Mouse (Mus musculus) midbrain, embryonic 11.5 days (tissue): ENCODE data around the gene Saal1. TPM values are rescaled to one million over a fixed set of nuclear protein-coding genes. Genes with fewer than 3 reads are reported as not detected.
"Not testable (repeated sequence)": the region's sequence is repeated elsewhere in the genome, so short reads cannot be mapped to it uniquely, and the experiment has no call there.

Experiments used
- ATAC-seq: fragments of 200-750 bp; cut with Nextera tagmentation; 2 replicates; pipeline ENCODE4 v1.8.0; 2017; ENCODE audit warnings: moderate TSS enrichment, moderate library complexity; ENCODE audit not compliant: low FRiP score
- DNase-seq: peaks from one replicate; pipeline ENCODE4 v3.0.0; 2015; ENCODE audit warnings: low spot score; ENCODE audit errors: missing footprints
- H3K27ac ChIP-seq: fragments of 300-500 bp; sonication (generic); 2 replicates; pipeline ENCODE4 v1.5.1; 2014; ENCODE audit warnings: low read depth, low read length
- H3K27me3 ChIP-seq: fragments of 300-500 bp; sonication (generic); 2 replicates; pipeline ENCODE4 v1.6.1; 2014; ENCODE audit warnings: mild to moderate bottlenecking, low read length, moderate library complexity, mixed read lengths; ENCODE audit not compliant: control insufficient read depth, insufficient read depth
- H3K36me3 ChIP-seq: fragments of 300-500 bp; sonication (generic); 2 replicates; pipeline ENCODE4 v1.6.1; 2014; ENCODE audit warnings: mild to moderate bottlenecking, low read length, moderate library complexity, mixed read lengths; ENCODE audit not compliant: control insufficient read depth, insufficient read depth
- H3K4me1 ChIP-seq: fragments of 300-500 bp; sonication (generic); 2 replicates; pipeline ENCODE4 v1.6.1; 2014; ENCODE audit warnings: low read length; ENCODE audit not compliant: control insufficient read depth, insufficient read depth
- H3K4me2 ChIP-seq: fragments of 300-500 bp; sonication (generic); 2 replicates; pipeline ENCODE4 v1.6.1; 2014; ENCODE audit warnings: mild to moderate bottlenecking, moderate library complexity
- H3K4me3 ChIP-seq: fragments of 300-500 bp; sonication (generic); 2 replicates; pipeline ENCODE4 v1.5.1; 2014; ENCODE audit warnings: low read depth, low read length
- H3K9ac ChIP-seq: fragments of 300-500 bp; sonication (generic); 2 replicates; pipeline ENCODE4 v1.6.1; 2014; ENCODE audit warnings: low read length
- H3K9me3 ChIP-seq: fragments of 300-500 bp; sonication (generic); 2 replicates; pipeline ENCODE4 v1.6.1; 2016; ENCODE audit warnings: low read length; ENCODE audit not compliant: control insufficient read depth
- WGBS: fragments of 180-500 bp; shearing (Covaris S2); extraction: QIAGEN DNeasy Blood & Tissue Kit; methylation state at CpG from one replicate; pipeline ENCODE4 v1.1.7; 2014; 5-methylcytosine and 5-hydroxymethylcytosine counted together
- polyA plus RNA-seq: library from polyadenylated mRNA; unstranded; fragments of >200 nt; fragmentation: Nextera tagmentation; extraction: Ambion mirVana; gene quantifications from 2 replicates; pipeline ENCODE4 v1.2.1, GENCODE M21; 2014

Gene Saal1
- polyA plus RNA-seq, 1 experiment from 2014 or later: 42.4 TPM

DNA sequence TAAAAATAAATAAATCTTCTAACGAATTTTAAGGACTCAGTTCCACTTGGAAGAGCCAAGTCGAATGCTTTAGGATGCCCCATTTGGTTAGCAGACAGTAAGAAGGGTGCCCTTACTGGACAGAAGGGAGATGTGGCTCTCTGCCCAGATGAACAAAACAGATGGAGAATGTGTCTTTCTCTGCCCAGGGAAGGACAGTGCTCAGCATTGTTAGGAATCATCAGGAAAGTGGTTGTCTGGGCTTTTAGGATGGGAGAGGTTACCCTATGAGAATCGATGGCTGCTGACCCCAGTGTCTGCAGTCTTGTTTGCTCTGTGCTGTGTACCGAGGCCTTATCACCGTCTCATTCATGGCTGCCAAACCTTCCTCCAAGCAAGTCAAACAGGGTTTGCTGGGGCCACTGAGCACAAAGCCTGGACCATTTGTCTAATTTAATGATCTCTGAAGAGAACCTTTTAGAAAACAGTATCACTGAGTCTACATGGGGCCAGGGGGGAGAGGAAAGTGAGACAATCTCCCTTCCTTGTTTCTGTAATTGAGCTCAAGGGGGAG, 33.6 kb downstream of the Saal1 start:
- DNase-seq (peak; percentile 4), ATAC-seq (no peak)
- WGBS: 71% methylated on average over 5 of the region's 5 CpGs
- H3K9me3 ChIP-seq: no peaks in the 10 kb centered on the region
- H3K36me3 ChIP-seq: no peaks in the 10 kb centered on the region
- H3K4me3 ChIP-seq: no peak overlapping the region
- H3K4me1 ChIP-seq: no peaks in the 10 kb centered on the region
- no peak overlapping the region for H3K27ac ChIP-seq
- H3K4me2 ChIP-seq: no peak overlapping the region
- H3K9ac ChIP-seq: no peak overlapping the region
- H3K27me3 ChIP-seq: no peaks in the 10 kb centered on the region

- no peak overlapping the region for H3K4me2 ChIP-seq
- no peaks in the 10 kb centered on the region for H3K36me3 ChIP-seq
- H3K4me3 ChIP-seq: no peak overlapping the region
- no peaks in the 10 kb centered on the region for H3K9me3 ChIP-seq
- DNase-seq: no peak
- WGBS: 85% methylated on average over 8 of the region's 8 CpGs
- no peaks in the 10 kb centered on the region for H3K4me1 ChIP-seq
- no peak for ATAC-seq
- H3K9ac ChIP-seq: no peak overlapping the region
- H3K27me3 ChIP-seq: no peaks in the 10 kb centered on the region
- no peak overlapping the region for H3K27ac ChIP-seq
Observed at GRCm38 (mm10) chr7:46675886-46676285, 34.6 kb downstream of the Saal1 start.

DNA sequence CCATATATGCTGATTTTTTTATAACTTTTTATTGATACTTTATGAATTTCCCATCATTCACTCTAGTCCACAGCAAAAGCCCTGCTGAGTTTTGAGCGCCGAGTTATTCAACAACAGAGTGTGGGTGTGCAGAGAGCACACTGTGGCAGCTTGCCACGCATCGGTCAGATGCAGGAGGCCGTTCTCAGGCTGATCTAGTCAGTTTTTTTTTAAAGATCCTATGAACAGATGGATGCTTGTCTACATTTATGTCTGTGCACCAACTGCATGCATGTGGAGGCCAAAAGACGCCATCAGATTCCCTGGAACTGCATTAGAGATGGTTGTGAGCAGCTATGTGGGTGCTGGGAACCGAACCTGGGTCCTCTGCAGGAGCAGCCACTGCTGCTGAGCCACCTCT, 35.4 kb downstream of the Saal1 start:
- Histone ChIP-seq H3K4me3 (no peak overlapping the region), H3K27ac (no peak overlapping the region), H3K4me1 (no peaks in the 10 kb centered on the region), H3K27me3 (no peaks in the 10 kb centered on the region), H3K36me3 (no peaks in the 10 kb centered on the region), H3K9me3 (no peaks in the 10 kb centered on the region), H3K4me2 (no peak overlapping the region), H3K9ac (no peak overlapping the region)
- ATAC-seq (no peak), DNase-seq (no peak)
- WGBS: 94% methylated on average over 7 of the region's 7 CpGs

GRCm38 (mm10) chr7:46672160-46672672, 38.3 kb downstream of the Saal1 start, which contains the start of gene Tph1:
Gene Tph1 (minus strand): TSS chr7:46672537.
- no peak within 1 kb of the TSS for H3K27ac ChIP-seq
- no peaks in the 10 kb centered on the region; the same call in 1 of the 2 replicates for H3K27me3 ChIP-seq
- no peaks in the 10 kb centered on the region for H3K9me3 ChIP-seq
- ATAC-seq: no peak
- 73% methylated on average over 10 of the region's 10 CpGs for WGBS
- no peak within 1 kb of the TSS for H3K4me3 ChIP-seq
- peaks cover 3% of the 10 kb centered on the region for H3K4me1 ChIP-seq
- H3K4me2 ChIP-seq: no peak within 1 kb of the TSS
- DNase-seq: peak; percentile 65
- H3K9ac ChIP-seq: no peak within 1 kb of the TSS
- H3K36me3 ChIP-seq: no peaks in the 10 kb centered on the region

- peak; percentile 62; the same call in 1 of the 2 replicates for ATAC-seq
- peaks cover 8% of the 10 kb centered on the region; the same call in 1 of the 2 replicates for H3K27me3 ChIP-seq
Observed at GRCm38 (mm10) chr7:46667256-46667655, 43.2 kb downstream of the Saal1 start.

GRCm38 (mm10) chr7:46665236-46665635, 45.2 kb downstream of the Saal1 start:
- WGBS: 35% methylated on average over 9 of the region's 9 CpGs
- peaks cover 8% of the 10 kb centered on the region; the same call in 1 of the 2 replicates for H3K27me3 ChIP-seq

More at GRCm38 (mm10) chr7:46667256-46667655, 43.2 kb downstream of the Saal1 start:
- 0% methylated on average over 21 of the region's 21 CpGs for WGBS
- no peak overlapping the region for H3K27ac ChIP-seq
- peak overlapping the region; percentile 43 for H3K4me2 ChIP-seq
- H3K9me3 ChIP-seq: no peaks in the 10 kb centered on the region
- no peak overlapping the region for H3K4me3 ChIP-seq
- H3K9ac ChIP-seq: peak overlapping the region; percentile 27
- DNase-seq: peak; percentile 89
- peaks cover 5% of the 10 kb centered on the region for H3K4me1 ChIP-seq
- H3K36me3 ChIP-seq: no peaks in the 10 kb centered on the region

GRCm38 (mm10) chr7:46661591-46662090, 48.8 kb downstream of the Saal1 start:
- Histone ChIP-seq H3K4me1 (peaks cover 5% of the 10 kb centered on the region), H3K27me3 (peaks cover 8% of the 10 kb centered on the region; the same call in 1 of the 2 replicates), H3K36me3 (no peaks in the 10 kb centered on the region), H3K4me2 (peak overlapping the region; percentile 36; the same call in 1 of the 2 replicates), H3K27ac (no peak overlapping the region), H3K9ac (0 out of 2 replicates have a peak overlapping the region, but pooled peaks have one; percentile 27), H3K4me3 (peak overlapping the region; percentile 15; the same call in 1 of the 2 replicates), H3K9me3 (no peaks in the 10 kb centered on the region)
- ATAC-seq (0 out of 2 replicates have a peak, but pooled peaks have one; percentile 27), DNase-seq (peak; percentile 87)
- 12% methylated on average over 18 of the region's 18 CpGs for WGBS

More at GRCm38 (mm10) chr7:46665236-46665635, 45.2 kb downstream of the Saal1 start:
- ATAC-seq: no peak
- H3K4me2 ChIP-seq: no peak overlapping the region
- H3K4me3 ChIP-seq: no peak overlapping the region
- H3K9ac ChIP-seq: no peak overlapping the region
- no peaks in the 10 kb centered on the region for H3K36me3 ChIP-seq
- no peaks in the 10 kb centered on the region for H3K9me3 ChIP-seq
- peaks cover 9% of the 10 kb centered on the region for H3K4me1 ChIP-seq
- H3K27ac ChIP-seq: no peak overlapping the region
- DNase-seq: peak; percentile 92

- Histone ChIP-seq H3K27me3 (no peaks in the 10 kb centered on the region), H3K4me3 (no peak overlapping the region), H3K27ac (no peak overlapping the region), H3K9me3 (no peaks in the 10 kb centered on the region), H3K36me3 (no peaks in the 10 kb centered on the region), H3K9ac (no peak overlapping the region), H3K4me2 (no peak overlapping the region), H3K4me1 (no peaks in the 10 kb centered on the region)
- no peak for ATAC-seq
- WGBS: 82% methylated on average over 2 of the region's 2 CpGs
- no peak for DNase-seq
Observed at GRCm38 (mm10) chr7:46652279-46652678, 58.2 kb downstream of the Saal1 start.

DNA sequence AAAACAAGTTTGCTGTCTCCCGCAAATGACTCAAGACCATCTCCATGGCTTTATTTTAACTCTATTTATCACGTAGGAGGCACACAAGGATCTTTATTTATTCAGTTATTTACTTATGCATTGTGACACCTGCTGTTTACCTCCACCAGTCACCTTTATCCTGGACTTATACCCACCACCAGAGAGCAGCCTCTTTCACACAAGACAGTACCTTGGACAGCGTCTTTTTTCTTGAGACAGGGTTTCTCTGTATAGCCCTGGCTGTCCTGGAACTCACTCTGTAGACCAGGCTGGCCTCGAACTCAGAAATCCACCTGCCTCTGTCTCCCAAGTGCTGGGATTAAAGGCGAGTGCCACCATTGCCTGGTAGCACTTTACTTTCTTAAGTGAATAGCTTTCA, 60.2 kb downstream of the Saal1 start:
- DNase-seq, H3K27ac ChIP-seq, H3K36me3 ChIP-seq, H3K9ac ChIP-seq, H3K4me1 ChIP-seq, H3K4me3 ChIP-seq, ATAC-seq, H3K27me3 ChIP-seq, H3K4me2 ChIP-seq, H3K9me3 ChIP-seq: not testable (repeated sequence)
- 54% methylated on average over 5 of the region's 5 CpGs for WGBS
